Mouse (Mus musculus) forebrain, embryonic 14.5 days (tissue): ENCODE measurements at regions not wholly inside any gene's neighbourhood (a gene's known extent, or its start where the extent isn't known, plus 50 kb on each side); places are given as distances from the start of the nearest gene placed in this dataset.
"Not testable (repeated sequence)": the region's sequence is repeated elsewhere in the genome, so short reads cannot be mapped to it uniquely, and the experiment has no call there.

ENCODE experiments used
- ATAC-seq: fragments of 200-750 bp; cut with Nextera tagmentation; 2 replicates; pipeline ENCODE4 v1.8.0; 2017; ENCODE audit warnings: mild to moderate bottlenecking, moderate library complexity
- DNase-seq: peaks from one replicate; pipeline ENCODE4 v3.0.0-alpha.2; 2015; ENCODE audit warnings: low spot score
- H3K27ac ChIP-seq: fragments of 300-500 bp; sonication (generic); 2 replicates; pipeline ENCODE4 v1.5.1; 2014; ENCODE audit warnings: low read depth, mild to moderate bottlenecking, control low read depth, low read length, moderate library complexity
- H3K27me3 ChIP-seq: fragments of 300-500 bp; sonication (generic); replicated peaks from 2 replicates; pipeline ENCODE4 v1.6.1; 2014; ENCODE audit warnings: low read length, control low read depth, mixed read lengths; ENCODE audit not compliant: control insufficient read depth, insufficient read depth
- H3K36me3 ChIP-seq: fragments of 300-500 bp; sonication (generic); 2 replicates; pipeline ENCODE4 v1.6.1; 2014; ENCODE audit warnings: low read length, control low read depth; ENCODE audit not compliant: control insufficient read depth, insufficient read depth
- H3K4me1 ChIP-seq: fragments of 300-500 bp; sonication (generic); 2 replicates; pipeline ENCODE4 v1.6.1; 2014; ENCODE audit warnings: antibody characterized with exemption, low read length, control low read depth; ENCODE audit not compliant: control insufficient read depth, insufficient read depth
- H3K4me2 ChIP-seq: fragments of 300-500 bp; sonication (generic); 2 replicates; pipeline ENCODE4 v1.6.1; 2014; ENCODE audit warnings: mild to moderate bottlenecking, control low read depth, low read length
- H3K4me3 ChIP-seq: fragments of 300-500 bp; sonication (generic); 2 replicates; pipeline ENCODE4 v1.5.1; 2014; ENCODE audit warnings: low read depth, low read length, control low read depth
- H3K9ac ChIP-seq: fragments of 300-500 bp; sonication (generic); 2 replicates; pipeline ENCODE4 v1.6.1; 2014; ENCODE audit warnings: mild to moderate bottlenecking, low read length, control low read depth, moderate library complexity
- H3K9me3 ChIP-seq: fragments of 300-500 bp; sonication (generic); replicated peaks from 2 replicates; pipeline ENCODE4 v1.6.1; 2016; ENCODE audit warnings: low read length, control low read depth, mixed read lengths; ENCODE audit not compliant: control insufficient read depth
- WGBS: fragments of 180-500 bp; shearing (Covaris S2); extraction: QIAGEN DNeasy Blood & Tissue Kit; methylation state at CpG from one replicate; pipeline ENCODE4 v1.1.7; 2014; 5-methylcytosine and 5-hydroxymethylcytosine counted together

GRCm38 (mm10) chr6:9820311-9821243 is 872.3 kb downstream of the Nxph1 start:
- DNase-seq: peak; percentile 34
- WGBS: 66% methylated on average over 7 of the region's 7 CpGs
- ATAC-seq: peak; percentile 54
- Histone ChIP-seq H3K9me3 (no peaks in the 10 kb centered on the region), H3K4me2 (no peak overlapping the region), H3K4me3 (no peak overlapping the region), H3K4me1 (no peaks in the 10 kb centered on the region), H3K36me3 (no peaks in the 10 kb centered on the region), H3K27me3 (no peaks in the 10 kb centered on the region), H3K27ac (no peak overlapping the region), H3K9ac (no peak overlapping the region)

- Histone ChIP-seq H3K4me3 (no peak overlapping the region), H3K4me2 (no peak overlapping the region), H3K27ac (no peak overlapping the region), H3K9ac (no peak overlapping the region), H3K27me3 (no peaks in the 10 kb centered on the region), H3K4me1 (0 out of 2 replicates have a peak, but pooled peaks cover 2% of the 10 kb centered on the region), H3K9me3 (no peaks in the 10 kb centered on the region), H3K36me3 (no peaks in the 10 kb centered on the region)
- peak; percentile 65 for DNase-seq
- ATAC-seq: peak; percentile 90
- WGBS: 10% methylated on average over 5 of the region's 5 CpGs
Observed at GRCm38 (mm10) chr6:9834884-9835476, 886.7 kb downstream of the Nxph1 start.

- Histone ChIP-seq H3K4me1 (no peaks in the 10 kb centered on the region), H3K9me3 (no peaks in the 10 kb centered on the region), H3K4me2 (no peak overlapping the region), H3K9ac (no peak overlapping the region), H3K27me3 (no peaks in the 10 kb centered on the region), H3K27ac (no peak overlapping the region), H3K4me3 (no peak overlapping the region), H3K36me3 (no peaks in the 10 kb centered on the region)
- 79% methylated on average over 2 of the region's 2 CpGs for WGBS
- ATAC-seq (no peak), DNase-seq (no peak)
Observed at GRCm38 (mm10) chr6:9842391-9842790, 894.2 kb downstream of the Nxph1 start.

GRCm38 (mm10) chr6:9889853-9890252 is 941.6 kb downstream of the Nxph1 start:
- H3K9me3 ChIP-seq, H3K4me2 ChIP-seq: not testable (repeated sequence)
- ATAC-seq: peak; percentile 100

More at GRCm38 (mm10) chr6:9889853-9890252, 941.6 kb downstream of the Nxph1 start:
- DNase-seq, H3K27ac ChIP-seq, H3K4me3 ChIP-seq, H3K36me3 ChIP-seq, H3K4me1 ChIP-seq, H3K9ac ChIP-seq, H3K27me3 ChIP-seq: not testable (repeated sequence)
- WGBS: 86% methylated on average over 8 of the region's 8 CpGs
